Mouse (Mus musculus): ENCODE results near the gene Tbpl1. TPM values are rescaled to one million over a fixed set of nuclear protein-coding genes. Genes with fewer than 3 reads are reported as not detected.

Gene Tbpl1
- polyA plus RNA-seq, 2 experiments from 2014 or later = 58.0 to 67.6 TPM

DNA sequence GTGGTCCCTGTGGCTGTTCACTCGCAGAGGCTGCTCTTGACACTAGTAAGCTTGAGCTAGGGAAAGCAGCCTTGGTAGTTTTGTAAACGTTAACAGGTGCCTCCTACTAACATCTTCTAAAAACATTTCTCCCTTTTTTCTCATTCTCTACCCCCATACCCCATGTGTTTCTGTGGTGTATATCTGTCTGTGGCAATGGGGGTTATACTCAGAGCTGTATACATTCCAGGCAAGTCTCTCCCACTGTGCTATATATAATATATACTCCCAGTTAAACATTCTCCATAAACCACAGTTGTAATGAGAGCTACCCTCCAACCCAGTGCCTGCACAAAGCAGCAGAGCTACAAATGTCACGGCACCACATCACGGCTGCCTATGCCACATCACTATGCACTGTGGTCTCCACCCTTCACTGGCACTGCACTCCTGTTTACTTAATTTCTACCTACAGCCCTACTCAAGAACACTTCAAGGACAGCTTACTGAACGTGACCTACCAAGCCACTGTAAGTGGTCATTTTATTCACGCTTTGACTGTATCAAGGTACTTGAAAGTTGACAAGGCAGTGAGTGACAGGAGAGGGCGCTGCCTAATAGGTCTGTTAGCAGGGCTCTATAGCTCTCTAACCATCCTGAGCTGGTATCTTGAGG lies 23.4 kb downstream of the Tbpl1 start:
- ATAC-seq = no peak

DNA sequence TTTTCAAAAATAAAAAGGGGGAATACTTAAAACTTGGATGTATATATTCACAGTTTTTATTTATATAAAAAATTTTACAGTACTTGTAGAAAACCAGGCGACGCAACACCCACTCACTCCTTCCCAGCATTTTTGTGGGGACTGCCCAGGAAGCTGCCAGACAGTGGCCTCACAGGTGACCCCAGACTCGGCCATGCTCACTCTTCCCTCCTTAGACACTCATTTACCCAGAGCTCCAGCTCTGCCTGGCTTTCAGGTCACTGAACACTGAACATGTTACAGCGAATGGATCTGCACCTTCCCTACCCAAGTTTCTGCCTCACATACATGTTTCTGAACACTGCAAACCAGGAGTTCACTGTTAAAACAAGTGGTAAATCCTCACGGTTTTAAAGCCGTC lies 27.9 kb downstream of the Tbpl1 start:
- no peak for ATAC-seq

DNA sequence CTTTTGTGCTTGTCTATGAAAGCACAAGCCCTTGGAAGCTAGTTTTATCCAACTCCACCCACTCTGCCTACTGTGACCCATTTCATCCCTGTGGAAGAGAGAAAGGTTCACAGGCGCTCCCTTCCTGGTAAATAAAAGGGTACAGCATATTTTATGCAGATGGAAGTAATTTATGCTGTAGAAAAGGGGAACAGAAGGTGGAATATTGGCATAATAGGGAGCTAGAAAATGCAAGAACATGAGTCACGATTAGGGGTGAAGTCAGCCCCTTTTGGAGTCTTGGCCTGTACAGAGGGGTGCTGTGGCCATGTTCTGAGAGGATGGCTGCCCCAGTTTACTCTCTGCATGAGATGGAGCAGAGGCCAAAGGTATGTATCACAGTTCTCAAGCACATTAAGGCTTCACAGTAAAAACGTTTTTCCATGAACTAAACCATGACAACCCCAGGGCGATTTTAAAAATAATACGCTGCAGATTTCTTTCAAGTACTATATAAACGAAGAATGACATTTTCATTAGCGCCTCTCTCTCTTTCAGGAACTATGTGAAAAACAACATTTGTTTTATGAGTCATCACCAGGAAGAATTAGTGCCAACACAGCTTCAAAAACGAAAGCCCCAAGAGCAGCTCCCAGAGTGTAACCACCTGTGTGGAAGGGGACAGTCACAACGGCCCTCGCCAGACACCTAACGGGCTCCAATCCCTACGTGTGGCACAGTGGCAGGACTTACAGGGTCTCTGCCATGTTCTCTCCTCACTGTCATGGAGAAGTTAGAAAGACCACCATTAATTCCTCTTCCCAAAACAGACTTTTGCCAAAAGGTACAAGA lies 30.0 kb downstream of the Tbpl1 start:
- ATAC-seq = no peak

DNA sequence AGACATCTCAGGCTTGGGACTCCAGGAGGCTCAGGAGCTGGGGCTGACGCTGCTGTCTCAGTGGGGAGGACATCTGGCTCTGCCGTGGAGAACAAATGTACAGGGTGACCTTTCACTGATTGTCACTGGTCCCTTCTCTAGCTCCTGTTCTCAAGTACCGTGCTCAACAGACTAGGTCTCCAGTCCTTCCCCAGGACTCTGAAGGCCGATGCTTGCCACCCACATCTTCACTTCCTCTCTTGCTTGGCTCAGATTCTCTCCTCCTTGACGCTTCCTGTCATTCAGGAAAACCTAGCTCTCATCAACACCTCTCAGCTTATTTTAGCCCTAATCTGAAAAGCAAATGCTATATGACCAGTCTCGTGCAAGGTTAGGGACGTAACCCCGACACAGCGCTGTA lies 31.0 kb downstream of the Tbpl1 start:
- ATAC-seq = no peak

DNA sequence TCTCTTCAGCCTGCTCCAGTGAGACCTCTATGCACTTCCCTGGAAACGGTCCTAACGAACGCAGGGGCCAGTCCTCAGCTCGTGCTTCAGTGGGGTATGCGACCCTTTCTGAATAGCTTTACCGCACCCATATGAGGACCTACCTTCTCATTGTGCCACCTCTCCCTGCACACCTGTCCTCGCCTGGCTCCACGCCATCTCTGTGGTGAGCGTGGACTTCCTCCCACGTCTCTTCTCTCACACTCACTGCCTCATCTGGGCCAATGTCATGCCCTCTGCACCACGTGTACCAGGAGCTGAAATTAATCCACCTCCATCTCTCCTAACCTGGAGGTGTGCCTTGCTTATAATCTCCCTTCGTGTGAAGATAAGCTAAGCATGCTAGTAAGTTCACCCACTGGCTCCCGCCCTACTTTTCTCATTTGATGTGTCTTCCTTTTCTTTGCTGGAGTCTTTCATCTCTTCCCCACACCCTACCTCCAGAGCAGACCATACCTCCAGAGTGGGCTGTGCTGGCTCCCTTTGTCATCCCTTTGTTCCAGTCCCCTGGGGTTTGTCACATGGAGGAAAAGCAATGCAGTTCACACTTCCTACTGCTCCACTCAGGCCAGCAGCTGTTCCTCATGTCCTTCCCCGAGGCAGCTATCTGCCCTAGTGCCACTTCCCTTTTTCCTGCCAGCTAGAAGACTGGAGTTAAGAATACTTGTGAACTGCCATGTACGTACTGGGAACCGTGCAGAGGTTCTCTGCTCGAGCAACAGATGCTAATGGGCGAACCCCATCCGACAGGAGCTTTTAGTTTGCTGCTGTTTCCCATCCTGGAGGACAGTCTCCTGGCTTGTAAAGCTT lies 32.0 kb downstream of the Tbpl1 start:
- no peak for ATAC-seq

DNA sequence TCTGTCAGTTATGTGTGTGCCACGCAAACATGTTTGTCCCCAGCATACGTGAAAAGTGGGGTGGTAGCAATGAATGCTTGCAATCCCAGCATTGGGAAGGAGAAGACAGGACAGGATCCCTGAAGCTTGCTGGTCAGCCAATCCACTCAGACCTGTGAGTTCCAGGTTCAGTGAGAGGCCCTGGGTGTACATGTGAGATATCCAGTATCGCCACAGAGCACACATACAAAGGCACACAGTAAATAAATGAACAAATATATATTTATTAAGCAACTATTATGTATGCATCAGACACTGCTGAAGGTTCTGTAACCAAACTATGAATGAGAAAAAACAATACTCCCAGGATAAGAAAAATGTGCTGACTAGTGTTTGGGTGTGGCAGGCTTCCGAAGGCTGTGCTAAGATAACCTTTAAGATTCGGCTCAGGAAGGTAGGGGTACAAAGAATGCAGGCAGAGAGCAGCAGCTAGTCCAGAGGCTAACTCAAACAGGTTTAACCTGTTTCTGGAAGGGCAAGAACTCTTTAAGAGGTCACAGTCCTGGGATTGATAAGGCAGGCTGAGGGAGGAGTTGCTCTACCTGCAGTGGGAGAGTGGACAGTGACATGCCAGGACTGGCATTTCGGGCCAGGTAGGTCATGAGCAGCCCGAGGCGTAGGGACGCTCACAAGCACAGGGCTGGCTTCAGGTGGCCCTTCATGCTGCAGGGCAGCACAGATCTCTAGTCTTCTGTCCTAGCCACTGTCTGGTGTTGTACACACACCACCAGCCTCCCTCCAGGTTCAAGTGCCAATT lies 33.4 kb downstream of the Tbpl1 start:
- ATAC-seq = no peak

DNA sequence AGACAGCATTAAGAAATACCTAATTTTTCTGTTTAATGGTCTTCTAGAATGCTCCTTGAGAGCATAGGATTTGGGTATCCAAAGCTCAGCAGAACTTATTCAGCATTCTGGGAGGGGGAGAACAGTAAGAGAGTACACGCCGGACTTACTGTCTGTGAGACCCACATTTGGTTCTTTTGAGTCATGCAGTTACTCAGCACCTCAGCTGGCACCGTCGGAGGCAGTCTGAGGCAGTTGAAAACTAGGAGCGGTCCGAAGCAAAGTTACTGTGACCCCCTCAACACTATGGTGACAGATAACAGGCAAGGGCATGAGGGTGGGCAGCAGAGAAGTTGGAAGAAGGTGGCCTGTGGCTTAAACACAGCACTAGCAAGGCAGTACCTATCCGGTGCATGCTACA lies 34.9 kb downstream of the Tbpl1 start:
- no peak for ATAC-seq

DNA sequence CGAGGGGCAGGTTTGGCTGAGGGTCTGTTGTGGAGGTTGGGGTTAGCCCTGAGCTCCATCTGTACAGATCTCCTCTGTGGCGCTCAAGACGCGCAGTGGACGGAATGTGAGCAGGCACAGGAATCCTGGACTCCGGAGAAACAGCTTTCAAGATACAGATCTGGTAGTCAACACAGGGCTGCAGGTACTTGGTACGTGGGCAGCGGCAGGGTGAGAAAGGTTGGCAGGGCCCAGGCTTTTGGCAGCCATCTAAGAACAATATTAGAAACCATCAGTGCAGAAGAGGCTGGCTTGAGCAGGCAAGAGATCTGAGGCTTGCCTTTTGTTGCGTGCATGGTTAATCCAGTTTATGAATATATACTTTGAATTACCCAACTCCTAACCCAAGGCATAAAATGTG lies 35.5 kb downstream of the Tbpl1 start:
- ATAC-seq = no peak

DNA sequence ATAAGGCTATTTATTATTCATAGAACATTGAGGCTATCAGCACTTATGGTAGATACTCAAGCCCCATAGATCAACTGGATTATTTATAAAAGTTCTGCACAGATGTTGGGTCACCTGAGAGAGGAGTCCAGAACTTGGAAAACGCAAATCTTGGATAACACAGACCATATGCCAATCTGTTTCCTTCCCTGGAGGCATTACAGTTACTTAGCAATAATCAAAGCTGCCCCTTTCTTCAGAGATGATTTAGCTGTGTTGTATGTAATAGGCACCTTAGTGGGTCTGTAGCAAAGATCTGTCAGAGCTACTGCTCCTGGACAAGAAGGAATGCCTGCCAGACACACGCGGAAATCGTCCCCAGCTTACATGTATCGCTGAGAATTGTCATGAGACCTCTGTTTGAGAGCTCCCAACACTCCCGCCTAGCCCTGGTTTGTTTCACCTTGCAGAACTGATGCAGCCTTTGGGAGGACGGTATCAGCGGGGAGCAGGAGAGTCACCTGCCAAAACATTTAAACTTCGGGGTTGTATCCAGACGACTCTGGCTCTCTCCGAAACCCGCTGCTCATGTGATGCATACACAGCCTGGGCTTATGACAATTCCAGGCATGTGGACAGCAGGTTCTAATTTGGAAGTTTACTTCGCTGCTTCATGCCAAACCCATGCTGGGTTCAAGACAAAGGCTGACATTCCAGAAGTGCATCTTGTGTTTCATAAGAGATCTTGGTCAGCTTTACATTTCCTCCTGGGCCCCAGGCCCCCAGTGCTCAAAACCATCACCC lies 55.7 kb downstream of the Tbpl1 start:
- no peak for ATAC-seq

DNA sequence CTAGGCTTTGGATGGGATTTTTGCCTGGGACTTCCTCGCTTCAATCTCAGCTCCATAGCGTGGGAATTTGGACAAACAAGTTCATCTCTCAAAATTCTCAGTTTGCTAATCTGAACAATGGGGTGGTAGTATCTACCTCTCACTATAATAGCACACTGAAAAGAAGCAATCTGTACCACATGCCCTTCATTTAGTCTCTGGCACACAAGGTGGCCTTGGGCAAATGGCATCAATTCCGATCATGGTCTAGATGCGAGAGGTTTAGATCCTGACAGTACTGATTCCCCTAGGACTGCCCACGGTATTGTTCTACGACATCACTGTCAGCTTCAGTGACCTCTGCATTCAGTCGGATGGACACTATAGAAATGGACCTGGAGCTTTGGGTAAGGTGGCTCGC lies 57.6 kb downstream of the Tbpl1 start:
- no peak for ATAC-seq

DNA sequence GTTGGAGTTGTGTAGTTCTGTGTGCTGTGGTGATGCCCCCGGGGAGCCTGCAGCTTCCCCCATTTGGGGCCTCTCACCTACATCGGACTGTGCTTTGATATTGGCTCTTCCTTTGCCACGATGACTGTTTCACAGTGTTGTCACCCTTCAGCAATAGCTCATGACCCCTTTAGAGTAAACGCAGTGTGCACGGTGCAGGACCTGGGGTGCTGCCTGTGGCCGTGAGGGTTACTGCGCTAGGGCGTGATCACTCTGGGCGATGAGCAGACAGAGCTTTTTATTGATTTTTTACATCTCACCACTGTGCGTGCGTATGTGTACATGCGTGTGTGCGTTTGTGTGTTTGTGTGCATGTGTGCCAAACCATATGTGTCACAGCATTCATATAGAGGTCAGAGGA lies 63.2 kb downstream of the Tbpl1 start:
- ATAC-seq = no peak

DNA sequence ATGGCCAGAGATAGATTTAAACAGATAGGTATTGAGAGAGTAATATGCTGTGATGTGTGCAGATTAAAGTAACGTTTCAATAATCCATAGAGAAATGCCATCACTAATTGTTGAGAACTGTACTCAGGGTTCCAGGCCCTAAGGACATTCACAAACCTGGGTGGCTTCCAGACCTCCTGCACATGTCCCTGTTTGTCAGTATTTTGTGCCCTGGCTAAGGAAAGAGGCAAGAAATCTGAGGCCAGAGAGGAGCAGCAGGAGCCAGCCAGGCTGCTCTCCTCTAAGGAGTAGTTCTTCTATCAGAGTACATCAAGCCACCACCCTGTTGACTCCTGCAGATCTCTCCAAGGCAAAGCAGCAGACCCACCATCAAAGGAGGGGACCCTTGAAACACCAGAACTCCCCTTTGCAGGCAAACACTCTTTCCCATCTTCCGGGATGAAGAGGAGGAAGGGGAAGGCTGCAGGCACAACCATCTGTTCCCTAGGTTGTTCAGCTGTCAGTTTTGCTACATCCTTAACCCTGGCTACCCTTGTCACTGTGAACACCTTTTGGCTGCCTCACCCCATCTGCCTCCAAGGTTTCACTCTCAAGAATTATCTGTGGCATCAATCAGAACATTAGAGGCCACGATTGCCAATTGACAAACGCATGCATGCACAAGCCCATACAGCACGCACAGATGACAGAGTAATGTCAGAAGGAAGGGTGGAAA lies 71.3 kb downstream of the Tbpl1 start:
- ATAC-seq = no peak

DNA sequence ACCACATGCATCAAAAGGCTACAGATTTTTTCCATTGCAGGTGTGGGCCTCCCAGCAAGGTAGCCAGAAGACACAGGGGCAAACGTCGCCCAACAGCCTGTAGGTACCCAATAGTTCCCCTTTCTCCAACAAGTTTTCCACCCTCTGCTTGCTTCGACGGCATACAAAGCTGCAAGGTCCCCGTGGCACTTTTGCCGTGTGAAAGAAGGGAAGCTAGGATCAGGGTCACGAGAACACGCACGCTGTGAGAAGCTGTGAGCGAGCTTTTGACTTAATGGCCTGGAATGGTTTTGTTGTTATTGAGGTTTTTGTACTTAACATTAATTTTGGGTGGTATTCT lies 72.4 kb downstream of the Tbpl1 start:
- no peak for ATAC-seq

DNA sequence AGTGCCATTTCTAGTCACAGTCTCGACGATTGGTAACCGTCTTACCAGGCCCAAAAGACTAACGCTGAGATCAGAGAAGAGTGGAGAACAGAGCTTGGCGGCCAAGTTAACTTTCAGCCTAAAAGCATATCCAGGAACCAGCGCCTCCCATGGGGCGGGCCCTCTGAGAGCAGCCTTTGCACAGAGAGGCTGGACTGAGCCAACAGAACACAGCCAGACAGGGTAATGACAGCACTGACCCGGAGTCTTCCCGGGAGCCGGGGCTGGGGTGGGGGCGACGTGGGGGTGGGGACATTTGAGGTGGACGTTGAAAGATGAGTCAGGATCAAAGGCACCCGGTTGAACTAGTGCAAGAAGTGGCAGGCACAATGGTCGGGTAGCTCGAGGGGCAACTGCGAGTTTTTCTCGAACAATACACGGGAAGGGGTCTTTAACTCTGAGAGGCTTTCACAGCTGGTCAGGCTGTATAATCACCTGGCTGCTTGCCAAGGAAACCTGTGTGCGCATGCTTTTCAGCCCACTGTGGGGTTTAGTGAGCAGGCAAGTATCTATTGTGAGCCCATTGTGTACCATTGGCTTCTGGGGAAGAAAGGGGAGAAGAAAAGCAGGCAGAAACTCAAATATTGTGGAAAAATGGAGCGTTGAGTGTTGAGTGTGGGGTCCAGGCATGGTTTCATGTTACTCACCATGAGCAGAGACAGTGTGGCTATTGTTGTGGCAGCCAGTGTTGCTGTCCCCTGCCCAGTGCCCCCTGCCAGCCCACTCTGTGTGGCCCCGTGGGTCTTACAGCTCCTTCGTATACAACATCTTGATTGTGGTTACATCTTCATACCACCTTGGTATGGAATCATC lies 73.0 kb downstream of the Tbpl1 start:
- no peak for ATAC-seq

Other genes with a start within 250 kb of the Tbpl1 start
- gene Slc2a12, start 86.9 kb downstream of the Tbpl1 start, polyA plus RNA-seq (2017; shearing (Covaris generic)) = not detected
- gene Tcf21, start 88.2 kb upstream of the Tbpl1 start, polyA plus RNA-seq (2017; shearing (Covaris generic)) = under 1 TPM in 1 of 2 experiments, not detected in 1; 0.17 TPM